Mouse (Mus musculus) neural tube, embryonic 11.5 days (tissue): Measurements from ENCODE around the gene Xpc. TPM values are rescaled to one million over a fixed set of nuclear protein-coding genes. Genes with fewer than 3 reads are reported as not detected.

Experiments used
- ATAC-seq: fragments of 200-750 bp; cut with Nextera tagmentation; 2 replicates; pipeline ENCODE4 v1.8.0; 2017; ENCODE audit warnings: moderate number of reproducible peaks, mild to moderate bottlenecking, moderate TSS enrichment, moderate library complexity; ENCODE audit not compliant: insufficient read depth, low FRiP score, low TSS enrichment
- DNase-seq: peaks from one replicate; pipeline ENCODE4 v3.0.0-alpha.2; 2015; ENCODE audit warnings: low spot score
- H3K27ac ChIP-seq: fragments of 300-500 bp; sonication (generic); 2 replicates; pipeline ENCODE4 v1.5.1; 2014; ENCODE audit warnings: low read depth, mild to moderate bottlenecking, low read length
- H3K27me3 ChIP-seq: fragments of 300-500 bp; sonication (generic); 2 replicates; pipeline ENCODE4 v1.6.1; 2014; ENCODE audit warnings: mild to moderate bottlenecking, low read length, mixed read lengths; ENCODE audit not compliant: control insufficient read depth, insufficient read depth
- H3K36me3 ChIP-seq: fragments of 300-500 bp; sonication (generic); 2 replicates; pipeline ENCODE4 v1.6.1; 2014; ENCODE audit warnings: mild to moderate bottlenecking, low read length, moderate library complexity, mixed read lengths; ENCODE audit not compliant: control insufficient read depth, insufficient read depth
- H3K4me1 ChIP-seq: fragments of 300-500 bp; sonication (generic); 2 replicates; pipeline ENCODE4 v1.6.1; 2014; ENCODE audit warnings: low read length, mixed read lengths; ENCODE audit not compliant: control insufficient read depth, insufficient read depth
- H3K4me2 ChIP-seq: fragments of 300-500 bp; sonication (generic); 2 replicates; pipeline ENCODE4 v1.6.1; 2014; ENCODE audit warnings: low read depth, mild to moderate bottlenecking, moderate library complexity
- H3K4me3 ChIP-seq: fragments of 300-500 bp; sonication (generic); 2 replicates; pipeline ENCODE4 v1.5.1; 2014; ENCODE audit warnings: low read depth, low read length
- H3K9ac ChIP-seq: fragments of 300-500 bp; sonication (generic); 2 replicates; pipeline ENCODE4 v1.6.1; 2014; ENCODE audit warnings: mild to moderate bottlenecking, low read length
- H3K9me3 ChIP-seq: fragments of 300-500 bp; sonication (generic); 2 replicates; pipeline ENCODE4 v1.6.1; 2016; ENCODE audit warnings: low read length; ENCODE audit not compliant: control insufficient read depth
- WGBS: fragments of 180-500 bp; shearing (Covaris S2); extraction: QIAGEN DNeasy Blood & Tissue Kit; methylation state at CpG from one replicate; pipeline ENCODE4 v1.1.7; 2014; 5-methylcytosine and 5-hydroxymethylcytosine counted together
- polyA plus RNA-seq: library from polyadenylated mRNA; unstranded; fragments of >200 nt; fragmentation: Nextera tagmentation; extraction: Ambion mirVana; gene quantifications from 2 replicates; pipeline ENCODE4 v1.2.1, GENCODE M21; 2014

Xpc gene
- 22.2 and 23.9 TPM in 2 replicates for polyA plus RNA-seq

GRCm38 (mm10) chr6:91515545-91516449 is at the start of gene Xpc, which contains the start of gene Lsm3:
Gene Xpc, minus strand, starts transcription at chr6:91515888.
Gene Lsm3, plus strand, starts transcription at chr6:91515928.
- DNase-seq (peak; percentile 98), ATAC-seq (peak; percentile 98)
- WGBS, result under 1% methylated on average over 80 of the region's 80 CpGs
- H3K27me3 ChIP-seq, result no peaks in the 10 kb centered on the region
- peaks cover 4% of the 10 kb centered on the region for H3K36me3 ChIP-seq
- peak within 1 kb of the TSS; percentile 77 for H3K4me2 ChIP-seq
- peak within 1 kb of the TSS; percentile 84 for H3K9ac ChIP-seq
- peak within 1 kb of the TSS; percentile 72 for H3K4me3 ChIP-seq
- H3K9me3 ChIP-seq, result no peaks in the 10 kb centered on the region
- peaks cover 9% of the 10 kb centered on the region; the same call in 1 of the 2 replicates for H3K4me1 ChIP-seq
- H3K27ac ChIP-seq, result 0 out of 2 replicates have a peak within 1 kb of the TSS, but pooled peaks have one; percentile 34

GRCm38 (mm10) chr6:91563031-91563430 is 47.3 kb upstream of the Xpc start:
- Histone ChIP-seq H3K4me1 (no peaks in the 10 kb centered on the region), H3K36me3 (no peaks in the 10 kb centered on the region), H3K4me2 (no peak overlapping the region), H3K9me3 (no peaks in the 10 kb centered on the region), H3K4me3 (no peak overlapping the region), H3K27ac (no peak overlapping the region), H3K27me3 (no peaks in the 10 kb centered on the region), H3K9ac (no peak overlapping the region)
- ATAC-seq, result no peak
- WGBS, result 90% methylated on average over 3 of the region's 3 CpGs
- no peak for DNase-seq

- no peaks in the 10 kb centered on the region for H3K36me3 ChIP-seq
- DNase-seq (no peak), ATAC-seq (no peak)
- no peaks in the 10 kb centered on the region for H3K27me3 ChIP-seq
- no peak overlapping the region for H3K9ac ChIP-seq
- H3K27ac ChIP-seq, result no peak overlapping the region
- H3K4me2 ChIP-seq, result no peak overlapping the region
- no peaks in the 10 kb centered on the region for H3K4me1 ChIP-seq
- no peaks in the 10 kb centered on the region for H3K9me3 ChIP-seq
- WGBS, result 97% methylated on average over 3 of the region's 3 CpGs
- H3K4me3 ChIP-seq, result no peak overlapping the region
Observed at GRCm38 (mm10) chr6:91560186-91560585, 44.5 kb upstream of the Xpc start.

- H3K4me2 ChIP-seq, result no peak overlapping the region
- H3K4me1 ChIP-seq, result no peaks in the 10 kb centered on the region
- no peak overlapping the region for H3K9ac ChIP-seq
- ATAC-seq, result no peak
- WGBS, result 82% methylated on average over 4 of the region's 4 CpGs
- H3K9me3 ChIP-seq, result no peaks in the 10 kb centered on the region
- no peaks in the 10 kb centered on the region for H3K27me3 ChIP-seq
- H3K27ac ChIP-seq, result no peak overlapping the region
- H3K4me3 ChIP-seq, result no peak overlapping the region
- no peak for DNase-seq
- H3K36me3 ChIP-seq, result no peaks in the 10 kb centered on the region
Observed at GRCm38 (mm10) chr6:91559371-91559770, 43.7 kb upstream of the Xpc start.

- no peak overlapping the region for H3K4me3 ChIP-seq
- H3K36me3 ChIP-seq, result no peaks in the 10 kb centered on the region
- DNase-seq (no peak), ATAC-seq (no peak)
- H3K27ac ChIP-seq, result no peak overlapping the region
- H3K4me2 ChIP-seq, result no peak overlapping the region
- no peaks in the 10 kb centered on the region for H3K4me1 ChIP-seq
- WGBS, result 80% methylated on average over 1 of the region's 1 CpGs
- H3K9me3 ChIP-seq, result no peaks in the 10 kb centered on the region
- H3K9ac ChIP-seq, result no peak overlapping the region
- no peaks in the 10 kb centered on the region for H3K27me3 ChIP-seq
Observed at GRCm38 (mm10) chr6:91558565-91558964, 42.9 kb upstream of the Xpc start.

GRCm38 (mm10) chr6:91552693-91553092 is 37.0 kb upstream of the Xpc start:
- 49% methylated on average over 3 of the region's 3 CpGs for WGBS
- no peak overlapping the region for H3K4me2 ChIP-seq
- DNase-seq, result no peak
- H3K9me3 ChIP-seq, result no peaks in the 10 kb centered on the region
- H3K4me3 ChIP-seq, result no peak overlapping the region
- H3K36me3 ChIP-seq, result no peaks in the 10 kb centered on the region
- no peak overlapping the region for H3K27ac ChIP-seq
- ATAC-seq, result no peak
- no peak overlapping the region for H3K9ac ChIP-seq
- H3K27me3 ChIP-seq, result no peaks in the 10 kb centered on the region
- H3K4me1 ChIP-seq, result no peaks in the 10 kb centered on the region

GRCm38 (mm10) chr6:91551671-91552070 is 36.0 kb upstream of the Xpc start:
- no peaks in the 10 kb centered on the region for H3K4me1 ChIP-seq
- no peaks in the 10 kb centered on the region for H3K27me3 ChIP-seq
- H3K9me3 ChIP-seq, result no peaks in the 10 kb centered on the region
- no peak overlapping the region for H3K27ac ChIP-seq
- no peaks in the 10 kb centered on the region for H3K36me3 ChIP-seq
- no peak overlapping the region for H3K9ac ChIP-seq
- H3K4me3 ChIP-seq, result no peak overlapping the region
- H3K4me2 ChIP-seq, result no peak overlapping the region
- ATAC-seq (no peak), DNase-seq (no peak)
- WGBS, result 84% methylated on average over 3 of the region's 3 CpGs

- no peaks in the 10 kb centered on the region for H3K27me3 ChIP-seq
- no peak for ATAC-seq
- H3K36me3 ChIP-seq, result no peaks in the 10 kb centered on the region
- no peak overlapping the region for H3K27ac ChIP-seq
- H3K4me1 ChIP-seq, result no peaks in the 10 kb centered on the region
- H3K4me3 ChIP-seq, result no peak overlapping the region
- WGBS, result 56% methylated on average over 5 of the region's 5 CpGs
- no peaks in the 10 kb centered on the region for H3K9me3 ChIP-seq
- H3K4me2 ChIP-seq, result no peak overlapping the region
- DNase-seq, result no peak
- no peak overlapping the region for H3K9ac ChIP-seq
Observed at GRCm38 (mm10) chr6:91549621-91550020, 33.9 kb upstream of the Xpc start.

GRCm38 (mm10) chr6:91547313-91547712 is 31.6 kb upstream of the Xpc start:
- H3K4me3 ChIP-seq, result no peak overlapping the region
- no peak overlapping the region for H3K27ac ChIP-seq
- no peaks in the 10 kb centered on the region for H3K9me3 ChIP-seq
- H3K27me3 ChIP-seq, result no peaks in the 10 kb centered on the region
- ATAC-seq, result no peak
- DNase-seq, result no peak
- no peaks in the 10 kb centered on the region for H3K36me3 ChIP-seq
- WGBS, result 39% methylated on average over 1 of the region's 1 CpGs
- no peak overlapping the region for H3K4me2 ChIP-seq
- no peaks in the 10 kb centered on the region for H3K4me1 ChIP-seq
- H3K9ac ChIP-seq, result no peak overlapping the region
